Mouse (Mus musculus) forebrain, embryonic 13.5 days (tissue): ENCODE results near the gene Efcab12. TPM values are rescaled to one million over a fixed set of nuclear protein-coding genes. Genes with fewer than 3 reads are reported as not detected.

Source experiments
- ATAC-seq: fragments of 200-750 bp; cut with Nextera tagmentation; 2 replicates; pipeline ENCODE4 v1.8.0; 2017
- H3K27ac ChIP-seq: fragments of 300-500 bp; sonication (generic); 2 replicates; pipeline ENCODE4 v1.5.1; 2015; ENCODE audit warnings: inconsistent platforms, mild to moderate bottlenecking, moderate library complexity
- H3K27me3 ChIP-seq: fragments of 300-500 bp; sonication (generic); 2 replicates; pipeline ENCODE4 v1.6.1; 2015; ENCODE audit warnings: mild to moderate bottlenecking, inconsistent platforms
- H3K36me3 ChIP-seq: fragments of 300-500 bp; sonication (generic); 2 replicates; pipeline ENCODE4 v1.6.1; 2015; ENCODE audit warnings: mild to moderate bottlenecking, inconsistent platforms; ENCODE audit not compliant: poor library complexity, severe bottlenecking
- H3K4me1 ChIP-seq: fragments of 300-500 bp; sonication (generic); 2 replicates; pipeline ENCODE4 v1.6.1; 2015; ENCODE audit warnings: inconsistent platforms
- H3K4me2 ChIP-seq: fragments of 300-500 bp; sonication (generic); 2 replicates; pipeline ENCODE4 v1.6.1; 2015; ENCODE audit warnings: inconsistent platforms, mild to moderate bottlenecking, moderate library complexity
- H3K4me3 ChIP-seq: fragments of 300-500 bp; sonication (generic); 2 replicates; pipeline ENCODE4 v1.5.1; 2015; ENCODE audit warnings: mild to moderate bottlenecking, inconsistent platforms
- H3K9ac ChIP-seq: fragments of 300-500 bp; sonication (generic); 2 replicates; pipeline ENCODE4 v1.6.1; 2015; ENCODE audit warnings: mild to moderate bottlenecking, inconsistent platforms
- H3K9me3 ChIP-seq: fragments of 300-500 bp; sonication (generic); replicated peaks from 2 replicates; pipeline ENCODE4 v1.6.1; 2016; ENCODE audit warnings: inconsistent platforms
- WGBS: fragments of 180-500 bp; shearing (Covaris S2); methylation state at CpG from one replicate; pipeline ENCODE4 v1.1.7; 2015; 5-methylcytosine and 5-hydroxymethylcytosine counted together
- polyA plus RNA-seq: library from polyadenylated mRNA; unstranded; fragments of >200 nt; fragmentation: Nextera tagmentation; extraction: Ambion mirVana; gene quantifications from 2 replicates; pipeline ENCODE4 v1.2.1, GENCODE M21; 2015

Gene Efcab12
- polyA plus RNA-seq, 1 experiment from 2014 or later: 1.9 TPM

- H3K4me2 ChIP-seq: no peak overlapping the region
- peaks cover 75% of the 10 kb centered on the region for H3K36me3 ChIP-seq
- H3K27ac ChIP-seq: no peak overlapping the region
- no peak overlapping the region for H3K4me3 ChIP-seq
- WGBS: 66% methylated on average over 10 of the region's 10 CpGs
- H3K9ac ChIP-seq: no peak overlapping the region
- no peaks in the 10 kb centered on the region for H3K27me3 ChIP-seq
- peaks cover 27% of the 10 kb centered on the region for H3K4me1 ChIP-seq
- no peak for ATAC-seq
- no peaks in the 10 kb centered on the region for H3K9me3 ChIP-seq
Observed at GRCm38 (mm10) chr6:115804432-115805192, 33.6 kb downstream of the Efcab12 start.

GRCm38 (mm10) chr6:115803541-115804382 lies 34.5 kb downstream of the Efcab12 start:
- peaks cover 83% of the 10 kb centered on the region for H3K36me3 ChIP-seq
- H3K4me2 ChIP-seq: no peak overlapping the region
- H3K9me3 ChIP-seq: no peaks in the 10 kb centered on the region
- H3K9ac ChIP-seq: no peak overlapping the region
- ATAC-seq: peak; percentile 28; the same call in 1 of the 2 replicates
- 50% methylated on average over 16 of the region's 16 CpGs for WGBS
- peak overlapping the region; percentile 46 for H3K27ac ChIP-seq
- H3K4me3 ChIP-seq: no peak overlapping the region
- peaks cover 27% of the 10 kb centered on the region for H3K4me1 ChIP-seq
- no peaks in the 10 kb centered on the region for H3K27me3 ChIP-seq

- ATAC-seq: no peak
- Histone ChIP-seq H3K4me1 (peaks cover 17% of the 10 kb centered on the region), H3K9me3 (no peaks in the 10 kb centered on the region), H3K4me2 (no peak overlapping the region), H3K9ac (no peak overlapping the region), H3K27me3 (no peaks in the 10 kb centered on the region), H3K27ac (no peak overlapping the region), H3K4me3 (no peak overlapping the region), H3K36me3 (peaks cover 97% of the 10 kb centered on the region)
- 93% methylated on average over 3 of the region's 3 CpGs for WGBS
Observed at GRCm38 (mm10) chr6:115801811-115802210, 36.4 kb downstream of the Efcab12 start.

GRCm38 (mm10) chr6:115792691-115793215 lies 45.5 kb downstream of the Efcab12 start:
- Histone ChIP-seq H3K36me3 (peaks cover 100% of the 10 kb centered on the region), H3K27me3 (no peaks in the 10 kb centered on the region), H3K27ac (peak overlapping the region; percentile 37; the same call in 1 of the 2 replicates), H3K4me2 (no peak overlapping the region), H3K4me3 (no peak overlapping the region), H3K9ac (no peak overlapping the region), H3K4me1 (no peaks in the 10 kb centered on the region), H3K9me3 (no peaks in the 10 kb centered on the region)
- 90% methylated on average over 21 of the region's 21 CpGs for WGBS
- ATAC-seq: no peak

GRCm38 (mm10) chr6:115791842-115792686 lies 46.1 kb downstream of the Efcab12 start:
- Histone ChIP-seq H3K9ac (no peak overlapping the region), H3K36me3 (peaks cover 100% of the 10 kb centered on the region), H3K4me1 (no peaks in the 10 kb centered on the region), H3K9me3 (no peaks in the 10 kb centered on the region), H3K27me3 (no peaks in the 10 kb centered on the region), H3K4me3 (no peak overlapping the region), H3K27ac (no peak overlapping the region), H3K4me2 (no peak overlapping the region)
- no peak for ATAC-seq
- WGBS: 88% methylated on average over 34 of the region's 34 CpGs

GRCm38 (mm10) chr6:115791016-115791415 lies 47.2 kb downstream of the Efcab12 start:
- WGBS: 87% methylated on average over 10 of the region's 10 CpGs
- Histone ChIP-seq H3K4me3 (no peak overlapping the region), H3K9me3 (no peaks in the 10 kb centered on the region), H3K9ac (no peak overlapping the region), H3K27me3 (no peaks in the 10 kb centered on the region), H3K4me2 (no peak overlapping the region), H3K4me1 (no peaks in the 10 kb centered on the region), H3K27ac (no peak overlapping the region), H3K36me3 (peaks cover 100% of the 10 kb centered on the region)
- no peak for ATAC-seq

- Histone ChIP-seq H3K9me3 (no peaks in the 10 kb centered on the region), H3K36me3 (peaks cover 93% of the 10 kb centered on the region), H3K4me3 (no peak overlapping the region), H3K4me2 (no peak overlapping the region), H3K4me1 (no peaks in the 10 kb centered on the region), H3K27ac (no peak overlapping the region), H3K27me3 (no peaks in the 10 kb centered on the region), H3K9ac (no peak overlapping the region)
- no peak for ATAC-seq
- WGBS: 93% methylated on average over 3 of the region's 3 CpGs
Observed at GRCm38 (mm10) chr6:115782781-115783180, 55.4 kb downstream of the Efcab12 start.

GRCm38 (mm10) chr6:115776363-115776762 lies 61.8 kb downstream of the Efcab12 start:
- WGBS: 74% methylated on average over 9 of the region's 9 CpGs
- H3K27ac ChIP-seq: no peak overlapping the region
- peak overlapping the region; percentile 82 for H3K4me3 ChIP-seq
- peak overlapping the region; percentile 93 for H3K4me2 ChIP-seq
- no peaks in the 10 kb centered on the region for H3K27me3 ChIP-seq
- peak overlapping the region; percentile 86 for H3K9ac ChIP-seq
- ATAC-seq: no peak
- H3K4me1 ChIP-seq: peaks cover 31% of the 10 kb centered on the region
- peaks cover 32% of the 10 kb centered on the region for H3K36me3 ChIP-seq
- H3K9me3 ChIP-seq: no peaks in the 10 kb centered on the region

GRCm38 (mm10) chr6:115775838-115776237 lies 62.4 kb downstream of the Efcab12 start:
- H3K27ac ChIP-seq: no peak overlapping the region
- peak overlapping the region; percentile 93 for H3K4me2 ChIP-seq
- H3K4me3 ChIP-seq: peak overlapping the region; percentile 82
- H3K36me3 ChIP-seq: peaks cover 26% of the 10 kb centered on the region
- 53% methylated on average over 3 of the region's 3 CpGs for WGBS
- no peaks in the 10 kb centered on the region for H3K27me3 ChIP-seq
- ATAC-seq: no peak
- H3K9me3 ChIP-seq: no peaks in the 10 kb centered on the region
- H3K9ac ChIP-seq: peak overlapping the region; percentile 86
- peaks cover 31% of the 10 kb centered on the region for H3K4me1 ChIP-seq

GRCm38 (mm10) chr6:115774501-115774921 lies 63.7 kb downstream of the Efcab12 start, which contains the start of gene Cand2:
Gene Cand2, plus strand, starts transcription at chr6:115774538.
- Histone ChIP-seq H3K27ac (peak within 1 kb of the TSS; percentile 73), H3K9me3 (no peaks in the 10 kb centered on the region), H3K4me3 (peak within 1 kb of the TSS; percentile 82), H3K9ac (peak within 1 kb of the TSS; percentile 86), H3K27me3 (no peaks in the 10 kb centered on the region), H3K4me2 (peak within 1 kb of the TSS; percentile 93), H3K4me1 (peaks cover 31% of the 10 kb centered on the region), H3K36me3 (peaks cover 14% of the 10 kb centered on the region)
- ATAC-seq: peak; percentile 87
- 0% methylated on average over 17 of the region's 28 CpGs for WGBS

- WGBS: 1% methylated on average over 14 of the region's 14 CpGs
- peak; percentile 85 for ATAC-seq
- H3K9ac ChIP-seq: peak overlapping the region; percentile 52
Observed at GRCm38 (mm10) chr6:115773966-115774413, 64.2 kb downstream of the Efcab12 start.

More at GRCm38 (mm10) chr6:115773966-115774413, 64.2 kb downstream of the Efcab12 start:
- H3K4me3 ChIP-seq: peak overlapping the region; percentile 41
- H3K36me3 ChIP-seq: peaks cover 10% of the 10 kb centered on the region
- H3K27me3 ChIP-seq: no peaks in the 10 kb centered on the region
- H3K4me1 ChIP-seq: peaks cover 31% of the 10 kb centered on the region
- peak overlapping the region; percentile 93 for H3K4me2 ChIP-seq
- peak overlapping the region; percentile 48; the same call in 1 of the 2 replicates for H3K27ac ChIP-seq
- no peaks in the 10 kb centered on the region for H3K9me3 ChIP-seq
